Mouse (Mus musculus): ENCODE data around the gene Cyp4f17. TPM values are rescaled to one million over a fixed set of nuclear protein-coding genes. Genes with fewer than 3 reads are reported as not detected.
"Not testable (repeated sequence)": the region's sequence is repeated elsewhere in the genome, so short reads cannot be mapped to it uniquely, and the experiment has no call there.

Gene Cyp4f17
- polyA plus RNA-seq, 1 experiment from 2014 or later, result 6.8 TPM

- Histone ChIP-seq H3K9ac (peak overlapping the region; percentile 34), H3K36me3 (no peaks in the 10 kb centered on the region), H3K4me3 (peak overlapping the region; percentile 38), H3K4me1 (peaks cover 6% of the 10 kb centered on the region), H3K9me3 (no peaks in the 10 kb centered on the region), H3K4me2 (peak overlapping the region; percentile 56), H3K27me3 (no peaks in the 10 kb centered on the region), H3K27ac (no peak overlapping the region)
- 16% methylated on average over 26 of the region's 26 CpGs for WGBS
- peak; percentile 84 for ATAC-seq (ENCODE audit: borderline replicate concordance, extremely low read depth, low FRiP score, low TSS enrichment)
These were observed 22.8 kb downstream of the Cyp4f17 start for GRCm38 (mm10) chr17:32528408-32529337.

GRCm38 (mm10) chr17:32532356-32532755 lies 26.5 kb downstream of the Cyp4f17 start:
- H3K36me3 ChIP-seq; H3K9ac ChIP-seq; H3K4me3 ChIP-seq; H3K27me3 ChIP-seq; H3K4me2 ChIP-seq; ATAC-seq (ENCODE audit: borderline replicate concordance, extremely low read depth, low FRiP score, low TSS enrichment); H3K9me3 ChIP-seq; H3K27ac ChIP-seq: not testable (repeated sequence)
- peaks cover 14% of the 10 kb centered on the region for H3K4me1 ChIP-seq
- WGBS, result 52% methylated on average over 4 of the region's 4 CpGs

- no peak overlapping the region for H3K4me2 ChIP-seq
- H3K4me3 ChIP-seq, result no peak overlapping the region
- H3K9ac ChIP-seq, result no peak overlapping the region
- 70% methylated on average over 6 of the region's 6 CpGs for WGBS
- H3K27ac ChIP-seq, result no peak overlapping the region
- no peaks in the 10 kb centered on the region for H3K27me3 ChIP-seq
- H3K36me3 ChIP-seq, result no peaks in the 10 kb centered on the region
- no peak for ATAC-seq (ENCODE audit: borderline replicate concordance, extremely low read depth, low FRiP score, low TSS enrichment)
- H3K9me3 ChIP-seq, result no peaks in the 10 kb centered on the region
- H3K4me1 ChIP-seq, result peaks cover 8% of the 10 kb centered on the region; the same call in 1 of the 2 replicates
These were observed 28.2 kb downstream of the Cyp4f17 start for GRCm38 (mm10) chr17:32534068-32534467.

GRCm38 (mm10) chr17:32536051-32536866 lies 30.4 kb downstream of the Cyp4f17 start, which contains the start of gene Cyp4f16:
TSS of gene Cyp4f16 (plus strand) at chr17:32536558.
- WGBS, result 4% methylated on average over 5 of the region's 5 CpGs
- peak; percentile 97 for ATAC-seq (ENCODE audit: borderline replicate concordance, extremely low read depth, low FRiP score, low TSS enrichment)
- not testable (repeated sequence) for H3K27me3 ChIP-seq, H3K4me1 ChIP-seq, H3K36me3 ChIP-seq, H3K9me3 ChIP-seq
- Histone ChIP-seq H3K9ac (peak within 1 kb of the TSS; percentile 57), H3K27ac (peak within 1 kb of the TSS; percentile 14; the same call in 1 of the 2 replicates), H3K4me3 (peak within 1 kb of the TSS; percentile 50), H3K4me2 (peak within 1 kb of the TSS; percentile 79)

GRCm38 (mm10) chr17:32536867-32537250 lies 31.0 kb downstream of the Cyp4f17 start:
- peak; percentile 28; the same call in 1 of the 2 replicates for ATAC-seq (ENCODE audit: borderline replicate concordance, extremely low read depth, low FRiP score, low TSS enrichment)
- Histone ChIP-seq H3K9ac (peak overlapping the region; percentile 57), H3K4me1 (peaks cover 8% of the 10 kb centered on the region; the same call in 1 of the 2 replicates), H3K36me3 (no peaks in the 10 kb centered on the region), H3K9me3 (no peaks in the 10 kb centered on the region), H3K4me3 (peak overlapping the region; percentile 50), H3K27ac (peak overlapping the region; percentile 14; the same call in 1 of the 2 replicates), H3K27me3 (no peaks in the 10 kb centered on the region), H3K4me2 (peak overlapping the region; percentile 79)
- 46% methylated on average over 5 of the region's 5 CpGs for WGBS

GRCm38 (mm10) chr17:32544792-32545191 lies 38.9 kb downstream of the Cyp4f17 start:
- ATAC-seq (ENCODE audit: borderline replicate concordance, extremely low read depth, low FRiP score, low TSS enrichment); H3K27ac ChIP-seq; H3K4me2 ChIP-seq; H3K4me1 ChIP-seq; H3K36me3 ChIP-seq; H3K9ac ChIP-seq; H3K27me3 ChIP-seq; H3K4me3 ChIP-seq; H3K9me3 ChIP-seq: not testable (repeated sequence)
- 84% methylated on average over 5 of the region's 5 CpGs for WGBS

- not testable (repeated sequence) for H3K9me3 ChIP-seq, H3K4me1 ChIP-seq, H3K27ac ChIP-seq, H3K27me3 ChIP-seq, H3K4me3 ChIP-seq, H3K9ac ChIP-seq, H3K36me3 ChIP-seq
- H3K4me2 ChIP-seq, result peak overlapping the region; percentile 49
- 85% methylated on average over 3 of the region's 3 CpGs for WGBS
- peak; percentile 59 for ATAC-seq (ENCODE audit: borderline replicate concordance, extremely low read depth, low FRiP score, low TSS enrichment)
These were observed 44.5 kb downstream of the Cyp4f17 start for GRCm38 (mm10) chr17:32550377-32550776.

GRCm38 (mm10) chr17:32550900-32551770 lies 45.3 kb downstream of the Cyp4f17 start:
- Histone ChIP-seq H3K4me1 (no peaks in the 10 kb centered on the region), H3K4me3 (peak overlapping the region; percentile 18), H3K9ac (peak overlapping the region; percentile 4; the same call in 1 of the 2 replicates), H3K27ac (no peak overlapping the region), H3K9me3 (no peaks in the 10 kb centered on the region), H3K36me3 (no peaks in the 10 kb centered on the region), H3K27me3 (no peaks in the 10 kb centered on the region), H3K4me2 (peak overlapping the region; percentile 49)
- peak; percentile 70; the same call in 1 of the 2 replicates for ATAC-seq (ENCODE audit: borderline replicate concordance, extremely low read depth, low FRiP score, low TSS enrichment)
- 14% methylated on average over 20 of the region's 20 CpGs for WGBS

- WGBS, result 50% methylated on average over 1 of the region's 1 CpGs
- not testable (repeated sequence) for H3K4me3 ChIP-seq; H3K4me1 ChIP-seq; H3K4me2 ChIP-seq; ATAC-seq (ENCODE audit: borderline replicate concordance, extremely low read depth, low FRiP score, low TSS enrichment); H3K27me3 ChIP-seq; H3K9ac ChIP-seq; H3K36me3 ChIP-seq; H3K9me3 ChIP-seq; H3K27ac ChIP-seq
These were observed 47.2 kb downstream of the Cyp4f17 start for GRCm38 (mm10) chr17:32553016-32553415.

- not testable (repeated sequence) for H3K4me2 ChIP-seq; H3K9me3 ChIP-seq; H3K9ac ChIP-seq; H3K4me3 ChIP-seq; H3K4me1 ChIP-seq; H3K27ac ChIP-seq; H3K27me3 ChIP-seq; H3K36me3 ChIP-seq; ATAC-seq (ENCODE audit: borderline replicate concordance, extremely low read depth, low FRiP score, low TSS enrichment)
- 71% methylated on average over 9 of the region's 9 CpGs for WGBS
These were observed 48.5 kb downstream of the Cyp4f17 start for GRCm38 (mm10) chr17:32554368-32554767.

GRCm38 (mm10) chr17:32563301-32563700 lies 57.5 kb downstream of the Cyp4f17 start:
- not testable (repeated sequence) for H3K4me2 ChIP-seq; ATAC-seq (ENCODE audit: borderline replicate concordance, extremely low read depth, low FRiP score, low TSS enrichment); H3K27me3 ChIP-seq; H3K4me1 ChIP-seq; H3K4me3 ChIP-seq; H3K27ac ChIP-seq; H3K9me3 ChIP-seq; H3K9ac ChIP-seq; H3K36me3 ChIP-seq
- 77% methylated on average over 2 of the region's 2 CpGs for WGBS
